Mouse (Mus musculus) heart, embryonic 14.5 days (tissue): ENCODE measurements around the gene Lin54. TPM values are rescaled to one million over a fixed set of nuclear protein-coding genes. Genes with fewer than 3 reads are reported as not detected.

Experiments used
- ATAC-seq: fragments of 200-750 bp; cut with Nextera tagmentation; 2 replicates; pipeline ENCODE4 v1.8.0; 2017; ENCODE audit warnings: low read depth, moderate TSS enrichment; ENCODE audit not compliant: insufficient number of reproducible peaks, insufficient read depth, low FRiP score
- H3K27ac ChIP-seq, 2 experiments: fragments of 200-500 bp in 1 of 2; fragments of 300-500 bp in 1 of 2; sonication (generic) in 1 of 2; replicated peaks in 1 of 2; 2 replicates each; pipeline ENCODE4 v1.5.1; 2012 to 2014; ENCODE audit warnings: low read depth in 2 of 2, low read length in 2 of 2, control low read depth in 1 of 2, mild to moderate bottlenecking in 1 of 2, mixed read lengths in 1 of 2; ENCODE audit not compliant: control insufficient read depth in 1 of 2, insufficient read depth in 1 of 2
- H3K27me3 ChIP-seq: fragments of 300-500 bp; sonication (generic); 2 replicates; pipeline ENCODE4 v1.6.1; 2014; ENCODE audit warnings: mild to moderate bottlenecking, low read length, control low read depth; ENCODE audit not compliant: control insufficient read depth, insufficient read depth
- H3K36me3 ChIP-seq: fragments of 300-500 bp; sonication (generic); 2 replicates; pipeline ENCODE4 v1.6.1; 2014; ENCODE audit warnings: mild to moderate bottlenecking, control low read depth, low read length, mixed read lengths; ENCODE audit not compliant: control insufficient read depth, insufficient read depth
- H3K4me1 ChIP-seq, 2 experiments: fragments of 200-500 bp in 1 of 2; fragments of 300-500 bp in 1 of 2; sonication (generic) in 1 of 2; 2 replicates each; pipeline ENCODE4 v1.6.1; 2012 to 2014; ENCODE audit warnings: low read length in 2 of 2, control low read depth in 1 of 2, mixed read lengths in 1 of 2; ENCODE audit not compliant: control insufficient read depth in 2 of 2, insufficient read depth in 2 of 2
- H3K4me2 ChIP-seq: fragments of 300-500 bp; sonication (generic); 2 replicates; pipeline ENCODE4 v1.6.1; 2014; ENCODE audit warnings: mild to moderate bottlenecking, low read length
- H3K4me3 ChIP-seq, 2 experiments: fragments of 200-500 bp in 1 of 2; fragments of 300-500 bp in 1 of 2; sonication (generic) in 1 of 2; 2 replicates each; pipeline ENCODE4 v1.5.1; 2012 to 2014; ENCODE audit warnings: low read length in 2 of 2, mild to moderate bottlenecking in 2 of 2, control low read depth in 1 of 2, low read depth in 1 of 2, moderate library complexity in 1 of 2; ENCODE audit not compliant: control insufficient read depth in 1 of 2, insufficient read depth in 1 of 2
- H3K9ac ChIP-seq: fragments of 300-500 bp; sonication (generic); 2 replicates; pipeline ENCODE4 v1.6.1; 2014; ENCODE audit warnings: mild to moderate bottlenecking, low read length
- H3K9me3 ChIP-seq: fragments of 300-500 bp; sonication (generic); 2 replicates; pipeline ENCODE4 v1.6.1; 2016; ENCODE audit warnings: low read length, control low read depth; ENCODE audit not compliant: control insufficient read depth
- WGBS: fragments of 180-500 bp; shearing (Covaris S2); extraction: QIAGEN DNeasy Blood & Tissue Kit; methylation state at CpG from one replicate; pipeline ENCODE4 v1.1.7; 2014; 5-methylcytosine and 5-hydroxymethylcytosine counted together
- polyA plus RNA-seq: library from polyadenylated mRNA; unstranded; fragments of >200 nt; fragmentation: Nextera tagmentation; extraction: Ambion mirVana; gene quantifications from 2 replicates; pipeline ENCODE4 v1.2.1, GENCODE M21; 2014

The Lin54 gene
- 13.1 and 13.6 TPM in 2 replicates for polyA plus RNA-seq

- peak within 1 kb of the TSS; percentile 68 to 90 for H3K4me3 ChIP-seq
- H3K9me3 ChIP-seq = no peaks in the 10 kb centered on the region
- peak within 1 kb of the TSS; percentile 90 for H3K9ac ChIP-seq
- H3K36me3 ChIP-seq = no peaks in the 10 kb centered on the region
- ATAC-seq = peak; percentile 93
- under 1% methylated on average over 56 of the region's 60 CpGs for WGBS
- H3K27ac ChIP-seq = peak within 1 kb of the TSS; percentile 62 to 80
- H3K27me3 ChIP-seq = no peaks in the 10 kb centered on the region
- H3K4me1 ChIP-seq = peaks cover 0 to 16% of the 10 kb centered on the region in 2 experiments; a peak in 3 of 4 replicates
- H3K4me2 ChIP-seq = peak within 1 kb of the TSS; percentile 92
Measured at GRCm38 (mm10) chr5:100500458-100500961, at the start of gene Lin54. TSS of gene Lin54 (minus strand) at chr5:100500639.

GRCm38 (mm10) chr5:100550151-100550550 lies 49.7 kb upstream of the Lin54 start:
- no peaks in the 10 kb centered on the region for H3K27me3 ChIP-seq
- H3K27ac ChIP-seq = no peak overlapping the region
- no peak overlapping the region for H3K4me2 ChIP-seq
- 96% methylated on average over 1 of the region's 1 CpGs for WGBS
- H3K4me3 ChIP-seq = no peak overlapping the region
- ATAC-seq = no peak
- no peaks in the 10 kb centered on the region for H3K9me3 ChIP-seq
- H3K36me3 ChIP-seq = peaks cover 42% of the 10 kb centered on the region
- peaks cover 0 to 3% of the 10 kb centered on the region in 2 experiments; a peak in 1 of 4 replicates for H3K4me1 ChIP-seq
- H3K9ac ChIP-seq = no peak overlapping the region

GRCm38 (mm10) chr5:100549311-100549710 lies 48.9 kb upstream of the Lin54 start:
- Histone ChIP-seq H3K27me3 (no peaks in the 10 kb centered on the region), H3K9ac (no peak overlapping the region), H3K4me1 (peaks cover 0 to 3% of the 10 kb centered on the region in 2 experiments; a peak in 1 of 4 replicates), H3K4me2 (no peak overlapping the region), H3K36me3 (peaks cover 50% of the 10 kb centered on the region), H3K9me3 (no peaks in the 10 kb centered on the region), H3K27ac (no peak overlapping the region), H3K4me3 (no peak overlapping the region)
- ATAC-seq = no peak
- 93% methylated on average over 4 of the region's 4 CpGs for WGBS

- Histone ChIP-seq H3K4me2 (no peak overlapping the region), H3K27ac (no peak overlapping the region), H3K4me1 (peaks cover 0 to under 1% of the 10 kb centered on the region in 2 experiments; a peak in 1 of 4 replicates), H3K9me3 (no peaks in the 10 kb centered on the region), H3K36me3 (peaks cover 61% of the 10 kb centered on the region), H3K4me3 (no peak overlapping the region), H3K27me3 (no peaks in the 10 kb centered on the region), H3K9ac (no peak overlapping the region)
- ATAC-seq = no peak
- WGBS = 87% methylated on average over 2 of the region's 2 CpGs
Measured at GRCm38 (mm10) chr5:100548236-100548635, 47.8 kb upstream of the Lin54 start.

GRCm38 (mm10) chr5:100546294-100547080 lies 46.0 kb upstream of the Lin54 start:
- Histone ChIP-seq H3K27ac (no peak overlapping the region), H3K9ac (no peak overlapping the region), H3K4me1 (no peaks in the 10 kb centered on the region), H3K4me3 (no peak overlapping the region), H3K4me2 (no peak overlapping the region), H3K36me3 (peaks cover 77% of the 10 kb centered on the region), H3K27me3 (no peaks in the 10 kb centered on the region), H3K9me3 (no peaks in the 10 kb centered on the region)
- ATAC-seq = no peak
- 83% methylated on average over 6 of the region's 6 CpGs for WGBS

- Histone ChIP-seq H3K27ac (no peak overlapping the region), H3K4me1 (no peaks in the 10 kb centered on the region), H3K27me3 (no peaks in the 10 kb centered on the region), H3K9ac (no peak overlapping the region), H3K36me3 (peaks cover 76% of the 10 kb centered on the region), H3K4me2 (no peak overlapping the region), H3K4me3 (no peak overlapping the region), H3K9me3 (no peaks in the 10 kb centered on the region)
- 81% methylated on average over 3 of the region's 3 CpGs for WGBS
- ATAC-seq = no peak
Measured at GRCm38 (mm10) chr5:100536638-100537037, 36.2 kb upstream of the Lin54 start.

- H3K9ac ChIP-seq = no peak overlapping the region
- H3K27ac ChIP-seq = no peak overlapping the region
- H3K36me3 ChIP-seq = peaks cover 74% of the 10 kb centered on the region
- H3K9me3 ChIP-seq = no peaks in the 10 kb centered on the region
- no peak overlapping the region for H3K4me2 ChIP-seq
- H3K27me3 ChIP-seq = no peaks in the 10 kb centered on the region
- H3K4me3 ChIP-seq = no peak overlapping the region
- ATAC-seq = no peak
- 61% methylated on average over 7 of the region's 7 CpGs for WGBS
- no peaks in the 10 kb centered on the region for H3K4me1 ChIP-seq
Measured at GRCm38 (mm10) chr5:100535826-100536225, 35.4 kb upstream of the Lin54 start.
